Mouse (Mus musculus) cerebellum, adult 8-10 months (tissue): ENCODE data around the gene Oas1h.
"Not testable (repeated sequence)": the region's sequence is repeated elsewhere in the genome, so short reads cannot be mapped to it uniquely, and the experiment has no call there.

ENCODE experiments used
- DNase-seq: peaks from one replicate; pipeline ENCODE4 v3.0.0; 2022

The Oas1h gene

DNA sequence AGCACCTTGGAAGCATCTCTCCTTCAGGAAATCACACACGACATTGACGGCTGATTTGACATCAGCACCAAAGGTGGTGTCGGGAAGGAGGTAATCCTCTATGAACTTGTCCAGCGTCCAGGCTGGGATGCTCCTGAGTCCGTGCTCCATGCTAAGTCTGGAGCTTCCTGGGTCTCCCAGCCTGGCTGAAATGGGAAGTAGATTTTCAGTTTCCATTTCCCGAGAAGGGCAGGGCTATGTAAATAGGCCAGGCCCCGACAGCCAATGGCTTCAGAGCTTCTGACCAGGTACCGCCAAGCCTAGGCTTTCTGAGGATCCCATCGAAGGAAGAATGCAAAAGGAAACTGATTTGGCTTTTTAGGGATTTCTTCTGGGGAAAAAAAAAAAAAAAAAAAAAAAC is 26.2 kb downstream of the Oas1h start, which contains the start of gene Oas1g:
Oas1g (minus strand) TSS at position 201 of the 400 bp plus-strand sequence.
- not testable (repeated sequence) for DNase-seq

DNA sequence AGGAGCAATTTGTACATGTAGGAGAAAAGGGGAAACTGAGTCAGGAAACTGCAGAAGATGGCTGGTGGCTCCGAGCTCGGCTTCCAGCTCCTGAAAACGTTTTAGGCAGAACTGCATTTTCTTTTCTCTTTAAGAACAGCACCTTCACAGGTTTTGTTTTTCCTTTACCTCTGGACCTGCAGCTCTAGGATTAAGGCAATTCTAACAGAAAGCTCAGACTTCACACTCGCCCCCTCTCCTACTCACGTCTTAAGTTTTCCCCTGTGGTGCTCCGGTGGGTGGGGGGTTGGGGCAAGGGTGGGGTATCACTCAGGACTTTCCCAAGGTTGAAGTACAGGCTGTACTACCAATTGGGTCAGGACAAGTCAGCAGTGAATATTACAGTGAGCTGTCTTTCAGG is 26.6 kb downstream of the Oas1h start:
- no peak for DNase-seq

GRCm38 (mm10) chr5:120888294-120888815 is 27.1 kb downstream of the Oas1h start:
- not testable (repeated sequence) for DNase-seq

DNA sequence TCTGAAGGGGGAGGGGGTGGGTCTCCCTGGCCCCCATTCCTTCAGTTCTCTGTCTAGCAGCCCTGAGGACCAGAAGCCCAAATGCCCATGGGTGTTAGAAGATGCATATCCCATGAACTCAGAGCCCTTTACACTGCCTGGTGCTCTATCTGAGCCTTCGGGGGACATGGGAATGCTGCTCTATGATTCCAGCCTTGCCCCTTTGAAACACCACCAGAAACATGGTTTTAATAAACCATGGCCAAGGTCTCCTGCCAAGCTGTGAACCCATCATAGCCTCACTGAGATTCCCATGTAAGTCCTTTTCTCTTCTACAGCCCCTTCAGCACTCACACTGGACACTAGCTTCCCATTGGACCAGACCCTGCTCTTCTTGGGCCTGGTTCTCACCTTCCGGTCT is 28.8 kb downstream of the Oas1h start:
- no peak for DNase-seq

GRCm38 (mm10) chr5:120890991-120891390 is 29.8 kb downstream of the Oas1h start:
- no peak for DNase-seq

DNA sequence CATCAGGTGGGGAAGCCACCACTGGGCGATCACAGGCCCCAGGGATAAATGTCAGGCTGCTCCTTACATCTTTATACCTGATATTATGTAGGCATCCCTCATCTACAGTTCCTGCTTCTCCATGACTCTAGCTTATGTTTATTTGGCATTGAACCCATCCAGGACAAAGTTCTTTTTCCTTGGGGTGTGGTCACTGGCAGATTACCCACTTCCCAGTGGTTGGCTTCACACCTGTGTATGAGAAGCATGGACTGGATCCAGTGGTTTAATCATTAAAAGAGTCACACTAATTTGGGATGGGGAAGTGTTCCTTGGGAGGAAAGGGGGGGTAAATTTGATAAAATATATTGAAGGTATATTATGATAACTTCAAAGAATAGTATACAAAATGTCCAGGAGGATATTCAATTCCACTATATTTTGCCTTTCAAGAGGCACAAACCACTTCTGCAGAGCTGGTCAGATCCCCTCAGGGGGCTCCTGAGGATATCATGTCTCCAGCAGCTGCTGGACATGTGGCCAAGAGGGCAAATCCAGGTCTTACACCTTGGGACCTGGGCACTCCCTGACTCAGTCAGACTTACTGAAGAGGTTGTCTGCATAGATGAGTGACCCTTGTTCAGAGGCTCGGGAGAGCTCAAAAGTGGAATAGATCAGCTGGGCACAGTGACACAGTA is 30.5 kb downstream of the Oas1h start:
- not testable (repeated sequence) for DNase-seq

- DNase-seq, result no peak
Measured at GRCm38 (mm10) chr5:120892243-120892660, 31.0 kb downstream of the Oas1h start.

DNA sequence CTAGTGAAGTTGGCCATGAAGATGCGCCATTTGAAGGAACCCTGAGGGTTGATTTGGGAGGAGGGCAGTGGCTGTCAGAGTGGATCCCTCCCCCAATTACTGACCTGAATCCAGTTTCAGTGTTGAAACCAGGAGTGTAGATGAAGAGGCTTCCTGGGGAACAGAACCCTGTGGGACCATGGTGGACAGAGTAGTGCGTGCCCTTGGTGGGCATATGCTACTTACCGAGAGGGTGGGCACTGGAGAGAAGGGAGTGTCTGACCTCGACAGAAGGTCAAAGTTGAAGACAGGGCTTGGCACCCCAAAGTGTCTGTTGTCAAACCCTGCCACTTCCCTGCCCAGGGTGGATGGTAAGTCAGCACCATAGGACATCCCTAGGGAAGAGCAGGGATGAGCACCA is 32.6 kb downstream of the Oas1h start:
- DNase-seq, result not testable (repeated sequence)

- not testable (repeated sequence) for DNase-seq
Measured at GRCm38 (mm10) chr5:120894692-120895091, 33.5 kb downstream of the Oas1h start.

DNA sequence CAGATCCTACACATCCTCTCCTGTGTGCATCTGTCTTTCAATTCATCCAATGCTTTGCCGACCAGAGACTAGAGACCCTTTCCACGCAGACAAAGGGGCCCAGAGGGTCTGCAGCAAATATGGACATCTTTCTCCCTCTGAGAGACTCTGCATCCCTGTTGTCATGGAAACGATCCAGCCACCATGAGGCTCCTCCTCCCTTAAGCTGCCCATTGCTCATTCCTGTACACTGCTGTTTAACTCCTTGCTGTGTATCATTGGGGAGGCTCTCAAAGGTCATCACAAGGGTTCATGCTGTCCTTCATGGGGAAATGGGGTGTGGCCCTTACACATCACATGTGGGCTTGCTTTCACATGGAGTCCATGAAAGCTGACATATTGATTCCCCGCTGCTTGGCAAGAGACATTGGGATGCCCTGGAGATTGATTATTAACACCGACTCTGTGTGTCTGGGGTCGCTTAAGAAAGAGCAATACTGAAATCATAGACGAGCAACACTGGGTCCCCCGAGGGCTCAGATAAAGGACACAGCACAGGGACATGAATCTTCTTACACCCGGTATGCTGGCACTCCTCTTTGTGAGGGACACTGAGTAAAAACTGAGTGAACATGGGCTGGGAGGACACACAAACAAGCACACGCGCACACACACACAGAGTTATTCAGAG is 34.1 kb downstream of the Oas1h start:
- DNase-seq, result no peak

DNA sequence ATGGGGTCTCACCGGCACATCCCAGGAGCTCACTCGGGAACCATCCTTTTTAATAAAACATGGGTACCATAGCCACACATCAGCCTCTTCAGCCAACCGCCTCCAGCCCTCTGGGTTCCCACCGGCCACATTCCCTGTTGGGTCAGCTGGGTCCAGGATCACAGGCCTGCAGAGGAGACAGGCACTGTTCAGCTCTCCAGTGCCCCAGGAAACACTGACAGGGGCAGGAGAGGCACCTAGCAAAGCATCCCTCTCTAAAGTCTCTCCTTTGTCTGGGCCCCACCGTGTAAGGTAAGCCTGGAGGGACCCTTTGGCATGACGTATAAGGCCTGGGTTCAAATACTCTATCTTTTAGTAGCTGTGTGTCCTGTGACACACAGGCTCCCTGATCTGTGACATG is 37.1 kb downstream of the Oas1h start:
- no peak for DNase-seq

DNA sequence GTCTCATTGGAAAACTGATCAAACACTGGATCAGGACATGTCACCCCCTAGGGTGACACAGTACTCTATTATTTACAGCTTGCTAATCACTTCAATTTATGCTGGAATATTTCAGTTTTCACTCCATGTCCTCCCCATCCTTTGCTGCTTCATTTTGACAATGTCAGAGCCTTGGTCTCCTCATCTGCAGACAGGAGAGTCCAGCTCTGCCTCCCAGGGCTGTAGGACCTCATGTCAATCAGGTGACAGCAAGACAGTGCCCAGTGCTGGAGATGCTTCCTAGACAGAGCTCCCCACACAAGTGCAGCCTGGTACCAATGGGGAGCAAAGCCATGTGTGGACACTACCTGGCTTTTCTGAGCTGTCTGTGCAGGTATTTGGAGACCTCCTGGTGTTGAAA is 37.5 kb downstream of the Oas1h start:
- no peak for DNase-seq

DNA sequence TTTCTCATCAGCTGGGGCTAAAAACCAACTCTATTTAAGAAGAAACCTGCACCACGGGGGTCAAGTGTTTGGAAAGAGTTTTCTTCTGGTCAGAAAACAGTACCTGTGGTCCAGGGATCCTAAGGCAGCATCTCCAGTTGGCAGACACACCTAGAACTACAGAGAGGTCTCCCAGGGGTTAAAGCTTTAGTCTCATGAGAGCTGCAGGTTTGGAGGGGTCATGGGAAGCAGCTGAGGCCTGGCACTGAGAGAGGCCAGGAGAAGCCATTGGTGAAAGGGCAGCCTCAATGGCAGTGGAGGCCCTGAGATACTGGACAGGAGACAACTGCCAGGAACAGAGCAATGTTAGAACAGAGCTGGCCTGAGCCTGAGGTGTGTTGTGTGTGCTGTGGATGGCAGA is 39.4 kb downstream of the Oas1h start:
- no peak for DNase-seq

- no peak for DNase-seq
Measured at GRCm38 (mm10) chr5:120902056-120902455, 40.8 kb downstream of the Oas1h start.

- DNase-seq, result not testable (repeated sequence)
Measured at GRCm38 (mm10) chr5:120906791-120907733, 45.8 kb downstream of the Oas1h start, which contains the start of gene Oas1a. Oas1a (minus strand) TSS chr5:120907521.

DNA sequence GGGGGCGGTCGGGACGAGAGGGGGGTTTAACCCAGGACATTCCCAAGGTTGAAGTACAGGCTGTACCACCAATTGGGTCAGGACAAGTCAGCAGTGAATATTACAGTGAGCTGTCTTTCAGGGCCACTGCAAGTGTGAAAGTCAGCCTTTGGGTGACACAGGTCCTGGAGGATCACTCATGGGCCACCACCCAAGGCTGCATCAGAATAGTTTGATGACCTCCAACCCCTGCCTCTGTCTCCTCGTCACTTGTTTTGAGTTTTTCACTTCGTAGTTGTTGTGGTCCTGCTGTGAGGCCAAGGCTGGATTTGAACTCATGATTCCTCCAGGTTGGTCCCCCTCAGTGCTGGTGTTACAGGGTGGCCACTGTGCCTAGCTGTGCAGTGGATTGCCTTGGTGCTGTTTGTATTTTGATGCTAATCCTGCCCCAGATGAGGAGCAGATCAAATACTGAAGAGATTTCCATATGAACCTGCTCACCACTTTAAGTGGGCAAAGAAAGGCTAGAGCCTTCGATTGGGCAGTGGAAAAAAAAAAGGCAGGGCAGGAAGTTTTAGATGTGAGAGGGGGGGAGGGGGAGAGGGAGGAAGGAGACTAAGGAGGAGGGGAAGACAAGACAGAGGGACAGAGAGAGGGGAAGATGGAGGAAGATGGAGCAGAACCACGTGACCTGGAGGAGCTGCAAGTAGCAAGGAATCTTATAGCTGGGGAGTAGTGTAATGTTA is 47.1 kb downstream of the Oas1h start:
- DNase-seq, result no peak

DNA sequence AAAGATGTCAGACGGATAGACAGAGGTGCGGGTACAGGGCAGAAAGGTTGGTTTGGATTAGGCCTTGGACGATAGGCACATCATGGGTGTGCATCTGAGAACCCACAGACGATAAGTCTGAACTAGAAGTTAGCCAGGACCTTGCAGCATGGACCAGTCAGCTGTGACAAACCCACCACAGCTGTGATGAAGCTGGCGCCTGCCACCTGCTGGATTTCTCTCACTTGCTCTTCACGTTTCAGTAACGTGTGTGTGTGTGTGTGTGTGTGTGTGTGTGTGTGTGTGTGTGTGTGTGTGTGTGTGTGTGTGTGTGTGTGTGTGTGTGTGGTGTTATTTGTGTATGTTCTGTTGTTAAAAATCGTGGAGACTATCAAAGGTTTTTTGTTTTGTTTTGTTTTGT is 53.0 kb downstream of the Oas1h start, which contains the start of gene Oas1d:
Oas1d (plus strand) TSS at position 333 of the 400 bp plus-strand sequence.
- not testable (repeated sequence) for DNase-seq

- DNase-seq, result not testable (repeated sequence)
Measured at GRCm38 (mm10) chr5:120919156-120919935, 58.1 kb downstream of the Oas1h start.

DNA sequence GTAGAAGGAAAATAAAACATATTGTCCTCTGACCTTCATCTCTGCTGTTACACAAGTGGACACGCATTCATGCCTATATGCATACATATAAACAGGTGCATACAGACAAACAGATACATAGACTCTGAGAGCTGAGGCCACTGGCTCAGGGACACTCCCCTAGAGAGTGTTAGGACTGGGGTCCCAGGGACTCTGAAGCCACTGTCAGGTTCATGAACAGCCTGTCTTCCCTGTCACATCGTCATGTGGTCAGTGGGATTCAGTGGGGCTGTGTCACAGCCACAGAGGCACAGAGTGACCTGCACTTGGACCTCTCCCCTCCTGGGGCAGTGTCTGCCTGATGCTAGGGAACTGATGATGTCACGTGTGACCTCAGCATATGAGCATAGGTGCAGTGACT is 59.1 kb downstream of the Oas1h start:
- no peak for DNase-seq
